Mouse (Mus musculus): Measurements from ENCODE around the gene Efcc1.

DNA sequence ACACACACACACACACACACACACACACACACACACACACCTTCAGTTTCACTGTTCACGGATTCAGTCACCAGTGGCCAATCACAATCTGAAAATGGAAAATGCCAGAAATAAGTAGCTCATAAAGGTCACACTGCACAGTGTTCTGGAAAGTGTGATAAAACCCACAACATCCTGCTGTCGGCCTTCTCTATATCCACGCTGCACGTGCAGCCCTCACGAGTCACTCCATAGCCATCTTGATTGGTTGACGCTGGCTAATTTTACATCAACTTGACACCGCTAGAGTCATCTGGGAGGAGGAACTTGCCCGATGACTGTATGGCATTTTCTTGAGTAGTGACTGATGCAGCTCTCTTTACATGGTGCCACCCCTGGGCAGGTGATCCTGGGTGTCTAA, 11.3 kb downstream of the Efcc1 start:
- TF ChIP-seq CTCF (conservative IDR thresholded peaks at IDR 0.05; ENCODE audit: insufficient read depth, insufficient read length, low read depth, low read length) (no peak), POLR2A (IDR thresholded peaks at IDR 0.05; ENCODE audit: low read depth, low read length) (no peak)

All from kidney, adult 2 months (tissue).